Mouse (Mus musculus) midbrain, embryonic 13.5 days (tissue): ENCODE measurements around the gene Arid1a. TPM values are rescaled to one million over a fixed set of nuclear protein-coding genes. Genes with fewer than 3 reads are reported as not detected.

Experiments used
- ATAC-seq: fragments of 200-750 bp; cut with Nextera tagmentation; 2 replicates; pipeline ENCODE4 v1.8.0; 2017; ENCODE audit warnings: mild to moderate bottlenecking, moderate TSS enrichment, moderate library complexity
- H3K27ac ChIP-seq: fragments of 300-500 bp; sonication (generic); 2 replicates; pipeline ENCODE4 v1.5.1; 2015; ENCODE audit warnings: inconsistent platforms, mild to moderate bottlenecking, moderate library complexity
- H3K27me3 ChIP-seq: fragments of 300-500 bp; sonication (generic); 2 replicates; pipeline ENCODE4 v1.6.1; 2015; ENCODE audit warnings: mild to moderate bottlenecking, inconsistent platforms
- H3K36me3 ChIP-seq: fragments of 300-500 bp; sonication (generic); 2 replicates; pipeline ENCODE4 v1.6.1; 2015; ENCODE audit warnings: mild to moderate bottlenecking, inconsistent platforms
- H3K4me1 ChIP-seq: fragments of 300-500 bp; sonication (generic); replicated peaks from 2 replicates; pipeline ENCODE4 v1.6.1; 2015; ENCODE audit warnings: inconsistent platforms
- H3K4me2 ChIP-seq: fragments of 300-500 bp; sonication (generic); replicated peaks from 2 replicates; pipeline ENCODE4 v1.6.1; 2015; ENCODE audit warnings: moderate library complexity, mild to moderate bottlenecking, inconsistent platforms
- H3K4me3 ChIP-seq: fragments of 300-500 bp; sonication (generic); replicated peaks from 2 replicates; pipeline ENCODE4 v1.5.1; 2015; ENCODE audit warnings: mild to moderate bottlenecking, inconsistent platforms
- H3K9ac ChIP-seq: fragments of 300-500 bp; sonication (generic); replicated peaks from 2 replicates; pipeline ENCODE4 v1.6.1; 2015; ENCODE audit warnings: mild to moderate bottlenecking, inconsistent platforms
- H3K9me3 ChIP-seq: fragments of 300-500 bp; sonication (generic); 2 replicates; pipeline ENCODE4 v1.6.1; 2016; ENCODE audit warnings: mild to moderate bottlenecking, inconsistent platforms
- WGBS: fragments of 180-500 bp; shearing (Covaris S2); methylation state at CpG from one replicate; pipeline ENCODE4 v1.1.7; 2015; 5-methylcytosine and 5-hydroxymethylcytosine counted together
- polyA plus RNA-seq: library from polyadenylated mRNA; unstranded; fragments of >200 nt; fragmentation: Nextera tagmentation; extraction: Ambion mirVana; gene quantifications from 2 replicates; pipeline ENCODE4 v1.2.1, GENCODE M21; 2015

The Arid1a gene
- polyA plus RNA-seq, 1 experiment from 2014 or later, result 47.1 TPM

DNA sequence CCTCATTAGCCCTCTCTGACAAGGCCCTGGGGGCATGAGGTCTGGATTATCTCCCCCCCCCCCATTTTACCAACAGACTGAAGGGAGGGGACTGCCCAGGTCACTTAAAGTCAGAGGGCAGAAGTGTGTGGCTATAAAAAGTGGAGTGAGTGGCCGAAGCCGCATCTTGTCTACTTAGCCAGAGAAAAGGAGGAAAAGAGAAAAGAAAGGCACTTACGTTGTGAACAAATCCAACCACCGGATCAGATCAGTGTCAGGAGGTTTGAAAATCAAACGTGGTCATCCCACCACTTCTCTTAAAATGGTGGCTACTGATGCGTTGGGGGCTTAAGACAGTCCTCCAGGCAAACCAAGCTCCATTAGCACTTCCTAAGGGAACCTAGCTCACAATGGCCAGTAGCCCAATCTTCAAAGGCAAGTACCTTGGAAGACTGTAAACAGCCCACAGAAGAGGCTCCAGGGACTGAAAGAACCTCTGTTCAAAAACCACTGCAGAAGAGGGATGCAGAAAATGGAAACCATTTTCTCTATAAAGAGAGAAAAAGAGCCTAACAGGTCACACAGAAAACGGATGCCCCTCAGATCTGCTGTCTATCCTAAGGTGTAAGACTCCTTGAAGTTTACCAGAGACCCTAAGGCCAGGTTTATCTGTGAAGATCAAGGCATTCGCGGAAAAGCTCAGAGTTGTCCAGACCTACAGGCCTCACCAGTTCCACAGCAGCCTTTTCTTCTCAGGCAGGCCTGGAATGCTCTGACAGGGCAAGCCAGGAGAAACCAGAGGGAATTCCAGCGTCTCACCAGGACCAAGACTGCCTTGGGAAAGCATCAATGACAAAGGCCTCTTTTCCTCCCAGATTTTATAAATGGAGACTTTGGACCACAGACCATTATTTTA lies 1.5 kb downstream of the Arid1a start:
- Histone ChIP-seq H3K4me2 (peak overlapping the region; percentile 97), H3K9ac (peak overlapping the region; percentile 100), H3K27ac (peak overlapping the region; percentile 100), H3K36me3 (no peaks in the 10 kb centered on the region), H3K27me3 (no peaks in the 10 kb centered on the region), H3K4me3 (peak overlapping the region; percentile 99), H3K9me3 (no peaks in the 10 kb centered on the region), H3K4me1 (peaks cover 29% of the 10 kb centered on the region)
- 7% methylated on average over 10 of the region's 10 CpGs for WGBS
- no peak for ATAC-seq

DNA sequence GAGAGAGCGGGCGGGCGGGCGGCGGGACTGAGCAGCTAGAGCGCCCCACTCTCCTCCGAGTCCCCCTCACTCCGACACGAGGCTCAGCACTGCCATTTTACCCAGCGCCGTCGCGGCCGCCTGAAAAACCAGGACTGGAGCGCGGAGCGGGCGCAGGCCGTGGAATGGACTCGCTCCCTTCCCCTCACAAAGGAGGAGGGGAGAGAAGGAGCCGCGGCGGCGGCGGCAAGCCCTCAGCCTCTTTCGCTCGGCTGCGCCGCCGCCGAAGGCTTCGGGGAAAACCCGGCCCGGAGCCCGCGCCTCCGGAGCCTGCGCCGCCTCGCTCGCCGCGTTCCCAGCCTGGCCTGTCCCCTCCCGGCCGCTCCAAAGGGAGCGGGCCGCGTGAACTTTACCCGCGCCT lies 2.3 kb downstream of the Arid1a start:
- Histone ChIP-seq H3K4me3 (peak overlapping the region; percentile 99), H3K4me1 (peaks cover 38% of the 10 kb centered on the region), H3K27me3 (no peaks in the 10 kb centered on the region), H3K4me2 (peak overlapping the region; percentile 97), H3K27ac (peak overlapping the region; percentile 100), H3K9ac (peak overlapping the region; percentile 100), H3K36me3 (peaks cover 4% of the 10 kb centered on the region; the same call in 1 of the 2 replicates), H3K9me3 (0 out of 2 replicates have a peak, but pooled peaks cover 2% of the 10 kb centered on the region)
- ATAC-seq, result peak; percentile 86
- 1% methylated on average over 26 of the region's 50 CpGs for WGBS

DNA sequence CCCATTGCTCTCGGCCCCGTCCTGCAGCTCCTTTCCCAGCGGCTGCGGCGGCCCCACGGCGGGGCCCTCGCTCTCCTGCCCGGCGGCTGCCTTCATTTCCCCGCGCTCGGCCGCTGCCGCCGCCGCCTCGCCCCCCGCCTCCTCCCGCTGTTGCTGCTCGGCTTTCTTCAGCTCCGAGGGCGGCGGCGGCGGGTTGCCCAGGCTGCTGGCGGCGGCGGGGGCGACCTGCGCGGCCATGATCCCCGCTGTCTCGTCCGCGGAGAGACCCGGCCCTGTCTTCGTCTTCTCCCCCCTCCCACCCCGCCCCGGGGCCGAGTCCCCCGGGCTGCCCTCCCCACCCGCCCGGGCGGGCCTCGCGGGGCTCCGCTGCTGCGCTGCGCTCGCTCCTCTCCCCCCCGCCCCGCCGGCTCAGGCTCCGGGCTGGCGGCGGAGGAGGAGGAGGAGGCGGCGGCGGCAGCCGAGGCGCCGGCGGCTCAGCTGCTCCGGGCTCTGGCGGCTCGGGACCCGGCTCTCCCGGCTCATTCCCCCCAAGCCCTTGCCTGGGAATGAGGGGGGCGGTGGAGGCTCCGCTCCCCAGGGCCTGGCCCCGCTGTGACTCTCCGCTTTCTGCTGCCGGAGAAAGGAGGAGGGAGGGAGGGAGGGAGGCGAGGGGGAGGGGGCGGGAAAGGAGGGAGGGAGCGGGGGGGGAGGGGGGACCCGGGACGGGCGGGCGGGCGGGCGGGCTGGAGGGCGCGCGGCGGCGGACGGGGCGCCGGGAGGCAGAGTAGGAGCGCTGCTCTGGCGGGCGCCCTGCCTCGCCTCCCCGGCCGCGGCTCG lies 3.0 kb downstream of the Arid1a start:
- Histone ChIP-seq H3K4me3 (peak overlapping the region; percentile 99), H3K27ac (peak overlapping the region; percentile 100), H3K27me3 (no peaks in the 10 kb centered on the region), H3K9ac (peak overlapping the region; percentile 100), H3K4me2 (peak overlapping the region; percentile 97), H3K9me3 (0 out of 2 replicates have a peak, but pooled peaks cover 2% of the 10 kb centered on the region), H3K36me3 (peaks cover 10% of the 10 kb centered on the region; the same call in 1 of the 2 replicates), H3K4me1 (peaks cover 45% of the 10 kb centered on the region)
- WGBS, result under 1% methylated on average over 36 of the region's 99 CpGs
- ATAC-seq, result peak; percentile 65

DNA sequence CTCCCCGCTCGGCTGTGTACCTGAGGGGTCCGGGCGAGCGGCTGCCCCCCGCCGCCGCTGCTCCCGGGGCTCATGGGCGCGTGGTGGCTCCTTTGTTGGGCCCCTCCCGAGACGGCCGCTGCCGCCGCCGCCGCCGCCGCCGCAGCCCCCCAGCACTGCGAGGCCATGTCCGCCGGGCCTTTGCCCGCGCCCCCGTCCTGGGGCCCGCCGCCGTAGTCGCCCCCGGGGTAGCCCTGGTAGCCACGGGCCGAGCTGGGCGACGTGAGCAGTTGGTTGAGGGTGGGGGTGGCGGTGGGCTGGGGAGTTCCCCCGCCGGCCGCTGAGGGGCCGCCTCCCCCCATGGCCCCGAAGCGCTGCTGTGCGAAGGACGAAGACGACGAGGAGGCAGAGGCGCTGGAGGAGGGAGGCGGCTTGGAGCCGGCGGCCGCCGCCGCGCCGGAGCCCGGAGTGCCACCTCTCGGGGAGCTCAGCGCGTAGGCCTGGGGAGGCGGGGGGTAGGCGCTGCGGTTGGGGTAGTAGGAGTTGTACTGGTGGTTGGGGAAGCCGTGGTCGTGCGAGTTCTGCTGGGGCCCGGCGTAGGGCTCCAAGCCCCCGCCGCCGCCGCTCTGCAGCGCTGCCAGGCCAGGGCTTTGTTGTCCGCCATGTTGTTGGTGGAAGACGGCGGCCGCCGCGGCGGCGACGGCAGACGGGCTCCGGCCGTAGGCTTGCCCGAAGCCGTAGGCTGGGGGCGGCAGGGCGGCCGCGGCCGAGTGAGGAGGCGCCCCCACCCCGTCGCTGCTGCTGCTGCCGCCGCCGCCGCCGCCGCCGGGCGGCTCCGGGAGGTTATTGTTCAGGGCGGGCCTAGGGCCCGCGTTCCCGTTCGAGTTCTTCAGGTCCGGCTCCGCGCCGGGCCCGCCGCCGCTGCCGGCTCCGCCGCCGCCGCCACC lies 3.9 kb downstream of the Arid1a start:
- H3K4me3 ChIP-seq, result peak overlapping the region; percentile 99
- ATAC-seq, result no peak
- peaks cover 12% of the 10 kb centered on the region; the same call in 1 of the 2 replicates for H3K36me3 ChIP-seq
- H3K4me2 ChIP-seq, result peak overlapping the region; percentile 97
- under 1% methylated on average over 50 of the region's 121 CpGs for WGBS
- H3K9me3 ChIP-seq, result 0 out of 2 replicates have a peak, but pooled peaks cover 2% of the 10 kb centered on the region
- H3K4me1 ChIP-seq, result peaks cover 53% of the 10 kb centered on the region
- peak overlapping the region; percentile 100 for H3K27ac ChIP-seq
- peak overlapping the region; percentile 100 for H3K9ac ChIP-seq
- H3K27me3 ChIP-seq, result no peaks in the 10 kb centered on the region

DNA sequence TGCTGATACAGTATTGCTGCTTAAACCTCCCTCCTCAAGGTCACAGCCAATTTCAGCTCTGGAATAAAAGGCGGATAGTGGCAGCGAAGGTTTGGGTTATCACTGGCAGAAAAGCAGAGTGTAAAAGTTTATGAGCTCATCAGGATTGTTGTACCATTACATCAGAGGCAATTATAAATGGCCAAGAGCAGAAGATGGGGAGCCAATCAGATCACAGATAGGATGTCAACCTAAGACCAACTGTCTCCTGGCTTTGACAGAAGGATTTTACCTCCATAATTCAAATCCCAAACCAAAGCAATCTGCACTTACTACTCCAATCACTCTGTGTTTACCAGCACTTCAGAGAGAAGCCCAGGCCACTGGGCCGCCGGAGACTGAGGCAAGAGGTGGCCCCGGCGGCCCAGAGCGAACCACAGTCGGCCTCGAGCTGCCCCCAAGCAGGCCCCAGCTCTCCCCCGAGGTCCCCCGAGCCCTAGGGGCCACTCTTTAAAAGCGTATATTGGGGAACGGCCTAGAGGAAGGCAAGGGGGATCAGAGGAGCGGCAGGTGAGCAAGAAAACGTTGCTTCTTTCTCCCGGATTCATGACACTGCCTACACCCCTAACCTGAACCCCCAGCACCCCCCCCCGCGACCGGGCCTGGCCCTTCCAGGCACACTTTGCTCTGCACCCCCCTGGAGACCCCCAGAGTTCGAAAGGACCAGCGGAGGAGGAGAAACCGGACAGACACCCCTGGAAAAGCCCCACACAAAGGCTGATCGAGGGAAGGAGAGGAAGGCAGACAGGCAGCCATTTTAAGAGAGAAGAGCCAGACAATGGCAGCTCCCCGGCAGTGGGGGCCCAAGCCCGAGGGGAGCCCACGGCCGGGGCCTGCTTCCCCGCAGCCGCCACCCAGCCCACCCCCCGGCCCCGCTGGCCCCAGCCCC lies 4.8 kb downstream of the Arid1a start:
- Histone ChIP-seq H3K27me3 (no peaks in the 10 kb centered on the region), H3K9me3 (0 out of 2 replicates have a peak, but pooled peaks cover 2% of the 10 kb centered on the region), H3K4me3 (peak overlapping the region; percentile 99), H3K4me2 (peak overlapping the region; percentile 97), H3K4me1 (peaks cover 61% of the 10 kb centered on the region), H3K27ac (peak overlapping the region; percentile 100), H3K36me3 (peaks cover 12% of the 10 kb centered on the region; the same call in 1 of the 2 replicates), H3K9ac (peak overlapping the region; percentile 100)
- ATAC-seq, result no peak
- WGBS, result 1% methylated on average over 30 of the region's 31 CpGs

DNA sequence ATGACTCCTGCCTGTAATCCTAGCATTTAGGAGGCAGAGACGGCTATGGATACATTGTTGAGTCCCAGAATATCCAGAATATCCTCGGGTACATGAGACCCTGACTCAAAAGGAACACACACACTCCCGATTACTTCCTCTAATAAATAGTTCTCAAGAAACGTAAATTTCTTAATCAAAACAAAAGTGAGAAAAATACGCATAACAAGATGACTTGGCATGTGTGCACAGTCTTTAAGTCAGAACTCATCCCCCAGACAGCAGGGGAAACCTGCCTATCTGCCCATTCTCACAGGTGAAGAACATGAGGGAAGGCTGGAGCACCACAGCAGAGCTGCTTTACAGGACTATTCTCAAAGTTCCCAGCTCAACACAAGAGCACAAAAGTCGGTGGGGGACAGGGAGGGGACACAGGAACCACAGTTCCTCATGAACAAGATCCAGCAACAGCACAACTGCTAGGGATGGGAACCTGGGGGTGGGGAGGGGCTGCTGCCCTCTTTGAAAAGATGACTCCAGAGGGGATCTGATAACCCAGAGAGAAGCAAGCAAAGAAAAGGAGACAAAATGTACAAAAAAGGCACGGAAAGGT lies 6.3 kb downstream of the Arid1a start:
- no peak for ATAC-seq
- WGBS, result 45% methylated on average over 7 of the region's 7 CpGs
- H3K27ac ChIP-seq, result no peak overlapping the region
- peaks cover 12% of the 10 kb centered on the region; the same call in 1 of the 2 replicates for H3K36me3 ChIP-seq
- H3K4me1 ChIP-seq, result peaks cover 61% of the 10 kb centered on the region
- peak overlapping the region; percentile 97 for H3K4me2 ChIP-seq
- H3K9me3 ChIP-seq, result 0 out of 2 replicates have a peak, but pooled peaks cover 2% of the 10 kb centered on the region
- H3K4me3 ChIP-seq, result peak overlapping the region; percentile 99
- peak overlapping the region; percentile 100 for H3K9ac ChIP-seq
- H3K27me3 ChIP-seq, result no peaks in the 10 kb centered on the region

DNA sequence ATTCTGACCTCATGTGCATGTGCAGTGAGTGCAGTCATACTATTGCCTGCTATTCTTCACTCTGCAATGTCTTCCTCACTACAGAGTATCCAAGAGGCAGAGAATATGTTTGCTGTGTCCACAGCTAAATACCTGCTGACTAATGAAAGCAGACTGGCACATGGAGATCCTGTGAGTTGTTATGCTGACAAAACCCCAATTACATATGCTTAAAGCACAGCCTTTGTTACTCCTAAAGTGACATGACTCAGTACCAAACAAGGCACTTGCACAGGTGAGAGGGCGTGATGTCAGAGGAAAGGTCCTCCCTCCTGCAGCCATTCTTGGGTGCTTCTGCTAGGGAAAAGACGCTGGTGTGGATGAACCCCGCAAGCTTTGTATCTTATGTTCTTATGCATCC lies 21.3 kb downstream of the Arid1a start:
- Histone ChIP-seq H3K27ac (no peak overlapping the region), H3K4me1 (peaks cover 70% of the 10 kb centered on the region), H3K4me3 (no peak overlapping the region), H3K27me3 (no peaks in the 10 kb centered on the region), H3K4me2 (no peak overlapping the region), H3K9ac (no peak overlapping the region), H3K9me3 (no peaks in the 10 kb centered on the region), H3K36me3 (peaks cover 16% of the 10 kb centered on the region)
- no peak for ATAC-seq
- 86% methylated on average over 3 of the region's 3 CpGs for WGBS

DNA sequence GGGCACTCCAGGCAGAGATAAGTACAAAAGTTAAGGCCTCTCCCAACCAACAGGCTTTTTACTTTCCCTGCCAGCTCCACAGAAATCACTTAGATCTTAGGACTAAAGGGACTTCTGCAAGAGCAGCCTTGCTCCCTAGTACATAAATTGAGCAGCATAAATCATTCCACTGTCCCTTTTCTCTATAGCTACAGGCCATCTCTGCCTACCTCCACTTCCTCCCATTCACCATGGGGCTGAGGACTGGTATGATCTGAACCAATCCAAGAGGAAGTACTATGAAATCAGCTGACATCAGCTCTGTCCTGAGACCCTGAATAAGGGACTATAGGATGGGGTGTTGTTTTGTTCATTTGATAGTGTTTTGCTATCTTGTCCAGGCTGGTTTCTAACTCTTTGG lies 26.4 kb downstream of the Arid1a start:
- Histone ChIP-seq H3K9ac (peak overlapping the region; percentile 46), H3K4me1 (peaks cover 95% of the 10 kb centered on the region), H3K9me3 (no peaks in the 10 kb centered on the region), H3K4me2 (peak overlapping the region; percentile 51), H3K36me3 (peaks cover 5% of the 10 kb centered on the region; the same call in 1 of the 2 replicates), H3K4me3 (peak overlapping the region; percentile 23), H3K27ac (peak overlapping the region; percentile 91), H3K27me3 (no peaks in the 10 kb centered on the region)
- peak; percentile 41; the same call in 1 of the 2 replicates for ATAC-seq

DNA sequence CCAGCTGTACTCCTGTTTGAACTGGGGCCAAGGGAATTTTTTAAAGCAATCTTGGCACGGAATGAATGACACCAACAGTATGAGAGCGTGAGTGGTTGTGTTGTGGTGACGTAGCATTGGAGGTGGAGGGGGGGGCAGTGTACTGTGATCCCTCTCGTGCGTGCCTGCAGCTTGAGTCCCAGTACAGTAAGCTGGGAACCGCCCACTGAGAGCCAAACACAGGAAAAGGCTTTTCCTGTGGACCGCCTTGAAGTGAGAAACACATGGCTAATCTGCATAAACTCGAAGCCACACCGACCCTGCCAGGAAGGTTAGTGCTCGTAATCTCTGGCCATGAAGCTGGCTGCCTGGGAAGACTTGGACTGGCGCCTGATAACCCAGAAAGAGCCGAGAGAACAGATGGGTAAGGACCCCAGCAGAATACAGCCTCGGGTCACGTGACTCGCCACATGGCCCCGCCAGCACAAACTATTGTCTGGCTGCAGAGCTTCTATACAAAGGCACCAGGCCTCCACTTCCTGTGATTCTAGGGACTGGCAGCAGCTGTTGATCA lies 27.0 kb downstream of the Arid1a start:
- H3K36me3 ChIP-seq, result 0 out of 2 replicates have a peak, but pooled peaks cover under 1% of the 10 kb centered on the region
- ATAC-seq, result peak; percentile 93
- H3K4me2 ChIP-seq, result peak overlapping the region; percentile 51
- peak overlapping the region; percentile 23 for H3K4me3 ChIP-seq
- under 1% methylated on average over 16 of the region's 16 CpGs for WGBS
- H3K4me1 ChIP-seq, result peaks cover 94% of the 10 kb centered on the region
- H3K9me3 ChIP-seq, result no peaks in the 10 kb centered on the region
- H3K27me3 ChIP-seq, result no peaks in the 10 kb centered on the region
- H3K27ac ChIP-seq, result peak overlapping the region; percentile 91
- H3K9ac ChIP-seq, result peak overlapping the region; percentile 46

DNA sequence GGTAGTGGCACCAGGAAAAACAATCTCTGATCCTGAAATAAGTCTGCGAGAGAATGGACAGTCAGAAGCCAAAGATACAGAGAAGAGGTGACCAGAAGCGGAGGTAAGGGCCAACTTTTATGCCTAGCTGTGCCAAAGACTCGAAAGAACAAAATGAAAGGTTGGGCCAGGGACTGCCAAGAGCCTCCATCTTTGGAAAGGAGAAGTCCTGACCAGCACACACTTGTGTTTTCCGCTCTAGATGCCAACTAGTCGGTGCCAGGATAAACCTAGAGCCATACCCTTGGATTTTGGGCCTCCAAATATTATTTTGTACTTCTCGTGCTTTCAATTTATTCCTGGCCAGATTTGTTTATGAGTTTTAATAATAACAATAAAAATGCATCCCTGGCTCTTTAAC lies 27.6 kb downstream of the Arid1a start:
- no peaks in the 10 kb centered on the region for H3K27me3 ChIP-seq
- peak overlapping the region; percentile 51 for H3K4me2 ChIP-seq
- no peaks in the 10 kb centered on the region for H3K36me3 ChIP-seq
- H3K27ac ChIP-seq, result peak overlapping the region; percentile 91
- H3K4me1 ChIP-seq, result peaks cover 89% of the 10 kb centered on the region
- no peaks in the 10 kb centered on the region for H3K9me3 ChIP-seq
- peak overlapping the region; percentile 23 for H3K4me3 ChIP-seq
- H3K9ac ChIP-seq, result 0 out of 2 replicates have a peak overlapping the region, but pooled peaks have one; percentile 46
- ATAC-seq, result no peak
- 73% methylated on average over 6 of the region's 6 CpGs for WGBS
